Mouse (Mus musculus): ENCODE results near the gene Rps27.
"Not testable (repeated sequence)": the region's sequence is repeated elsewhere in the genome, so short reads cannot be mapped to it uniquely, and the experiment has no call there.

Rps27 gene

DNA sequence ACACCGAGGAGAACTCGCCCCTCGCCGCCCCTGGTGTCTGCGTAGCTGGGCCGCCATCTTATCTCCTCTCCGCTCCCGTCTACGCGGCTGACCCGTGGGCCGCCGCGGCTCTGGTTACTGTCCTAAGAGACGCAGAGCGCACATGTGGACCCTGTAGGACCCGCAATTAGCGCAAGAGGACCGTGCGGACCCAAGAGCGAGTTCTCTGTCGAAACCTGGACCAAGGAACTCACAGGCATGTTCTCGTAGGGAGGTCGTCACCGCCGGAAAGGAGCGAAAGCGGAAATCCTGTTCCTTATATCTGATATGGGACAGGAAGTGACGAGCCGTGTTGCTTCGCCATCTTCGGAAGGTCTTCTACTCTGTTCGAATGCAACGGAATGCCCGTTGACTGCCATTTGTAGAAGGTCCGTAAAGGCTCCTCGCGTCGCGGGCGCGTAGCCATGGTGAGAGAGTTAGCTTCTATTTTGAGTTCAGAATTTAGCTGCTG, at the start of gene Rps27, which contains the start of gene Rab13:
Gene Rps27 (minus strand): TSS at position 275 of the 490 bp plus-strand sequence.
Gene Rab13 (plus strand): TSS at position 319 of the 490 bp plus-strand sequence.
- DNase-seq, result peak; percentile 81 to 90

DNA sequence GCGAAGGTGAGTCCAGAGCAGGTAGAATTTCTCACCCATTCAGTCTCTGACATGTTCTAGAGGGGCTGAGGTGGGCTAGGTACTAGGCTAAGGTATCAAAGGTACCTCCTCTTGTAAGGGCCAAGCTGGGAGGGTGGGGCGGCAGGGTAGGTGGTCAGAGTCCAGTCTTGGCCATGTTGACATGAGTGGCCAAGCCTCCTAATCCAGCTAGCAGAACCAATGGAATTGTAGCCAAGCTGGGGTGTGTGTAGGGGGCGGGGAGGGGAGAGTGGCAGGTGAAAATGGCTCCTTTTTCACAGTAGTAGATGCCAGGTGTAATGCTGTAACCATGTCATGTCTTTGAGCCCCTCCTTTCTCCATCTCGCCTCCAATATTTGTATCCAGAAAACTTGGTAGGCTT, 45.1 kb upstream of the Rps27 start:
- no peak for DNase-seq

DNA sequence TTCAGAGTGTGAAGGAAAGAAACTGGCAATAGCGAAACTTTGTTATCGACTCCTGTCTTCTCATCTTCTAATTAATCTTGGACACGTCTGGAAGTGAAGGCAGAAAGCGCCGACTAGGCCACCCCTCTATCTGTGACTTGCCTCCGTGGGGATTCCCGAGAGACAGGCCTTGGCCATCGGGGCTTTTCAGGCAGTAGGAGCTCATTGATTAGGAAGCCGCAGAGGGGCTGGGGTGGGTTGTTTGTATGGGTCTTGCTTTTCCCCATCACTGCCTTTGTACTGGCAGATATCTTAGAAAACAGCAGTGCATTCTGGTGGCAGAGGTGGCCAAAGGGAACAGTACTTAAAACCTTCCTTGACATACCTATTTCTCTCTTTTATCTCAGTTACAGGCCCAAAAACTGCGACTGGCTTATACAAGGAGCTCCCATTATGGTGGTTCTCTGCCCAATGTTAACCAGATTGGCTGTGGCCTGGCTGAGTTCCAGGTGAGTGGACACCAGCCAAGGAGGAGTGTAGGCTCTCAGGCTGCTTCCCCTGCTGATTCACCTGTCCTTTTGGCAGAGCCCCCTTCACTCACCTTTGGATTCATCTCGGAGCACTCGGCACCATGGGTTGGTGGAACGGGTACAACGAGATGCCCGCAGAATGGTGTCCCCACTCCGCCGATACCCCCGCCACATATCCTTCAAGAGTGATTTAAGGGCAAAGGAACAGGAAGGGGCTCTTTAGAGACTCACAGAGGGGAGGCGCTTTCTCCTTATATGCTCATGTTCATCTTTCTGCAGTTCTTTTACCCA, 43.5 kb upstream of the Rps27 start:
- DNase-seq, result peak; percentile 98

DNA sequence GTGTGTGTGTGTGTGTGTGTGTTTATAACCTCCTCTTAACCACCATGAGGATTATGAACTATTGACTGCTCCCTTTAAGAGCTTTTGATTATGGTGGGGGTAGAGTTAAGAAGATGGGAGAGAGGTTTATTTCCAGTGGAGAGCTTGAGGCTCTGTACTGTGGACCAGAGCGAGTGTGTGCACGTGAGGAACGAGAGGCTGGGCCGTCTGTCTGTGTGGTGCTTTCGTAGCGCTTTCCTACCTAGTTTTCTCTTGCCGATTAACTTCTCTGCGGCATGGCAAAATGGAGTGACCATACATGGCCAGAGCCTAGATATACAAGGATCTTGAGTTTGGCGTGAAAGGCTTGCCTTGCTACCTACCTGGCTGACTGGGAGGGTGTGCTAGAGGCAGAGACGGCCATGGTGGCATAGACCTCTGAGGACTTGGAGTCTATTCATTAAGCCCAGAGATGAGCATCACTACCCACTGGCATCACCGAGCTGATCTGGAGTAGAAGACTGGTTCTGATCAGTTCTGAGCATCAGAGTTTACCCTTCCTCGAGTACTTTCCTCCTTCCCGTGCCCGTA, 42.4 kb upstream of the Rps27 start:
- DNase-seq, result no peak

GRCm38 (mm10) chr3:90255194-90255565, 41.7 kb upstream of the Rps27 start:
- no peak for DNase-seq

DNA sequence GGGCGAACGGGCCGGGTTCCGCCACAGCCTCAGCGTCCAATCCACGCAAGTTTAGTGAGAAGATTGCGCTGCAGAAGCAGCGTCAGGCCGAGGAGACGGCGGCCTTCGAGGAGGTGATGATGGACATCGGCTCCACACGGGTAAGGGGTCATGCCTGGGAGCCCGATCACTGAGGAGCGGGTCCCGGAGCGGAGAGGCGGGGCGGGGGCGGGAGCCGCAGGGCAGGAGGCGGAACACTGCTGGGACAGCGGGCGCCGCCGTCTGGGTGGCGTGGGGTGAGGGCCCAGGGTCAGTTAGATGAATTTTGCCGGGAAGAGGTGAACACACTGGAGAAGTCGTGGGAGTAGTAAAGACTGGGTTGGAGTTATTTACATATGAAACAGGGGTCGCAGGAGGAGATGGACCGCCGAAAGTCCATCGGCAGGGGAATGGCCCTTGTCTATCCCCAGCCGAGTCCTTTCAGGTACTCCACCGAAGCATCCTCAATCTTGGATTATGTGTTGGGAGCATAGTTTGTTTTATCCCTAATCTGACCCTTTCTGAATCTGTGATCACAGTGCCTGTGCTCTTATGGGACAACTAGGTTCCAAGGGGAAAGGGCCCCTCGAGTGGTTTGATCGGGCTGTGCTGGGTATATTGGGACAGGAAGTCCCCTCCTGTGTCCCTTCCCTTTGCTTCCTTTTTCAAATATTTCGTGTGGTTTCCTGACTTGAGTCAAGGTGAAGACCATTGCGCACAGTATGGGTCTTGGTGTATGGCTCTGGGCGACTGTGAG, 41.2 kb upstream of the Rps27 start:
- DNase-seq, result no peak

DNA sequence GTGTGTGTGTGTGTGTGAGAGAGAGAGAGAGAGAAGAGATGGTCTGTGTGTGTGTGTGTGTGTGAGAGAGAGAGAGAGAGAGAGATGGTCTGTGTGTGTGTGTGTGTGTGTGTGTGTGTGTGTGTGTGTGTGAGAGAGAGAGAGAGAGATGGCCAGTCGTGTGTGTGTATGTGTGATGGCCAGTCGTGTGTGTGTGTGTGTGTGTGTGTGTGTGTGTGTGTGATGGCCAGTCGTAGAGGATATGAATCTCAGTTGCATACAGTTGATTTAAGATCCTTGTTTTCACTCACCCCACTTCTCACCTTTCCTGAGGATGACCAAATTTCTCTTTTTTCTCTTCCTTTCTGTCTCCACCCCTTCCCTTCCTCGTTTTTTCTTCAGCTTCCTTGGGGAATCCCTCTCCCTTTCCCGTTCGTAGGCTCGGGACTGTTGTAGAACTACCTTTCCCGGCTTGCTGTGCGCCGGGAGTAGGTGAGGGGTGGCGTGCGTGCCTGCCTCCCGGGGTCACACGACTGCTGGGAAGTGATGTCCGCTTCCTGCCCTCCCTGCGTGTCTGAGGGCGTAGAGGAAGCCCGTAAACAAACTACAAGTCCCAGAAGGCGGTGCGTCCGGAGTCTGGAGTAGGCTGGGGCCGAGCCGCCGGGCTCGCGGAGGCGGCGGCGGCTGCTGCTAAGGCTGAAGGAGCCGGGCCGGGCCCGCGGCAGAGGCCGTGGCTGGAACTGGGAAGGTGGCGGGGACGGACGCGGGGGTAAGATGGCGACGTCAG, 40.4 kb upstream of the Rps27 start, which contains the start of gene Crtc2:
Gene Crtc2 (plus strand): TSS at position 511 of the 766 bp plus-strand sequence.
- peak; percentile 94 to 95 for DNase-seq

DNA sequence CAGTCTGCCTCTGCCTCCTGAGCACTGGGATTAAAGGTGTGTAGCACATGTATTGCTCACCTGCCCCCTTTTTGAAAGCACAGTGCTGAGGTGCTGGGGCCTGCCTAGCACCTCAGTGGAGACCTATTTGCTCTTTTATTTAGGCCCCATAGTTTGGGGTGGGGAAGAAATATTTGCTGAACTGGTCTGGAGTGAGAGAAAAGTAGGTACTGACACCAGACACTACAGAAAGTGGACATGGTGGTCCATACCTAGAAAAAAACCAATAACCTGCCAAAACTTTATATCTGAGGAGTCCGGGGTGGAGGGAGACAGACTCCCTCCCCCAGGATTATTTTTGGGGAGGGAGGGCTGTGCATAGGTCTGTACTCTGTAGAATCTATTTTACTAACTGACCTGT, 39.7 kb upstream of the Rps27 start:
- DNase-seq, result not testable (repeated sequence)

DNA sequence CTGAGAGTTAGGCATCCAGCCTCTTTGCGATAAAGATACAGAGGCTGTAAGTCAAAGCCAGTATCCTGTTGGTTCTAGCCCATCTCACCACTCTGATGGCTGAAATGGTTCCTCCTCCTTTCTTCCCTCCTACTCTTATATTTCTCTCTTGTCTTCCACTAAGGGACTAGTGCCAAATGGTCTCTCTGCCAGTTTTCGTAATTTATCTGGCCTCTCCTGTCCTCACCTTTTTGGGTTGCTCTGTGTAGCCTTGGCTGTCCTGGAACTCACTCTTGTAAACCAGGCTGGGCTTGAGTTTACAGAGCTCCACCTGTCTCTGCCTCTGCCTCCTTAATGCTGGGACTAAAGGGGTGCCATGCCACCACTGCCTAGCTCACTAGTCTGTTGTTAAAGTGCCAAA, 39.2 kb upstream of the Rps27 start:
- DNase-seq, result not testable (repeated sequence)

GRCm38 (mm10) chr3:90251731-90252226, 38.3 kb upstream of the Rps27 start:
- not testable (repeated sequence) for DNase-seq

GRCm38 (mm10) chr3:90250791-90251190, 37.3 kb upstream of the Rps27 start:
- DNase-seq, result no peak

- DNase-seq, result no peak
Observed at GRCm38 (mm10) chr3:90248746-90249100, 35.3 kb upstream of the Rps27 start.

DNA sequence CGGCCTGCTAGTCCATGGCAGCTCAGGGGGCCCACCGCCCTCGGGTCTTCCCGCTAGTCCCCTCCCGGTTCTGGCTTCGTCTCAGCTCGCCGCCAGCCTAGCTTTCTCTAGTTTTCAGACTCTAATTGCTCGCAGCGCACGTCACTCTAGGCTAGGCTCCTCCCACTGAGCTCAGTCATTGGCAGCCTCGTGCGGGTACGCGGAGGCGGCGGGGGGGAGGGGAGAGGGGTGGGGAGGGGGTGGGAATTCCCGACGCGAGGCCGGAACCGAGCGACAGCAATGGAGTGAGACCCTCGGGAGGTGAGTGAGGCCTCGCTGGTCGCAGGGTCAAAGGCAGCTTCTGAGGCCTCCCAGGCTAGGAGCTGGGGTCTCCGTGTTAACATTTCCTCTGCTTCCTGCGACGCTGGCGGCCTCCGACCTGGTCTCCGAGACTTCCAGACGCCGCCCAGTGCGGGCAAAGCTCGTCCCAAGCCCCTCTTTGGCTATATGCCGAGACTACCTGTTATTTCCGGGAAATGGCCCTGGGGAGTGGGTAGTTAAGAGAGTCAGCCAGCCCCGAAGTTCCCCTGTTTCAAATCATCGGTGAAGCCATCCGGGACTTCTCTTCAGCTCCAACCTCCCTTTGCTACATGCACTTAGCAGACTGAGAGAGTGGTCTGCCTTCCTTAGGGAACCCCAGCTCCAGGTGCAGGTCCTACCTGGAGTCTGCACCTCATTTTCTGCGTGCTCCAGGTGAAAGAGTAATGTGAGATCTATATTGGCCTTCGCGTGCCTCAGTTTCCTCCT, 34.7 kb upstream of the Rps27 start, which contains the start of gene Slc39a1:
Gene Slc39a1 (plus strand): TSS at position 213 of the 786 bp plus-strand sequence.
- peak; percentile 89 to 91 for DNase-seq

GRCm38 (mm10) chr3:90247630-90247959, 34.1 kb upstream of the Rps27 start:
- no peak for DNase-seq

- no peak for DNase-seq
Observed at GRCm38 (mm10) chr3:90245406-90245805, 32.0 kb upstream of the Rps27 start.

DNA sequence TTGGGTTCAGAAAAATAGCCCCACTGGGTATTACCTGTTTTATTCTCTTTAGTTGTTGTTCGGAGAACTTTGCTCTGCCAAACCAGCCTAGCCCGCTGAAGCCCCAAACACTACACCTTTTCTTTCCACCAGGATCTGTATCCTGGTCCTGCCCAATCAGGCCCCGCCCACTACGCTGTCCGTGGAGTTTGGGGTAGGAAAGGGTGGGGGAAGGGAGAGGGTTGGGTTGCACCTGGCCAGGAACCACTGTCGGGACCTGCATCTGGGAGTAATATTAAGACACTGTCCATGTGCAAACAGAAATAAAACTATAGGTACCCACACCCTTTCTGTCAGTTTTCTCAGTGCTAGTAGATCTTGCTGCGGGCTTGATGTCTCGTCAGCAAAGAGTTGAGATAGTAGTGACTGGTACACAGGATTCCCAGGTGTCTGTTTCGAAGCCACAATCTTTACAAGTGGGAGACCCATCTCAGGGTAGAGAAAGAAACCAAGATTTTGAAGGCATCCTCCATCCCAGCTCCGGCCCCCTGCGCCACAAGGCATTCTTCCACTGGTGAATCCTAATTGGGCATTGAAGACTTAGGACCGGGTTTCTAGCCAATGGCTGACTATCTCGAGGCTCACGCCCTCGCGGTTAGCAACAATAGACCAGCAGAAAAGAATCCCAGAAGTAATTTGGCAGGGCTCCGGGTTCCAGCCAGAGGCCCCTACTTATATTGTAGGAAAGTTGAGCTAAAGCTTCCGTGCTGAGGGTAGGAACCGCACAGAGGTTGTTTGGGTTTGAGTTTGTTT, 29.7 kb upstream of the Rps27 start, which contains the start of gene Creb3l4:
Gene Creb3l4 (minus strand): TSS at position 529 of the 792 bp plus-strand sequence.
- no peak for DNase-seq

- no peak for DNase-seq
Observed at GRCm38 (mm10) chr3:90241669-90242358, 28.4 kb upstream of the Rps27 start.

DNA sequence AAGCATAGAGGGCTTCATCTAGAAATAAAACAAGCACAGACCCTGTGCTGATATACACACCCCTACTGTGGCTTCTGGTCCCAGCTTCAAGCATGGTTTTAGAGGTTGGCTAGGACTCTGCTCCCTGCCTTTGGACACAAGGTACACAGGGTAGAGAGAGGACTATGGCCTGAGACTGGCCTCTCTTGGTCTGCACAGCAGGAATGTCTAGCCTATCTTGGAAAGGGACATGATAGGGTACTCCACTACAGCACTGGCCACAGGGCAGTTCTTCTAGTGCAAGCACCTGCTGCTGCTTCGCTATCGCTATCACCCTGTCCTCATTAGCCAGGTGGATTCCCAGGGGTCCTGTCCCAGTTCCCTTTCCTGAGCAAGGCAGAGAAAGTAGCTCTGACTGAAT, 27.8 kb upstream of the Rps27 start:
- DNase-seq, result no peak

DNA sequence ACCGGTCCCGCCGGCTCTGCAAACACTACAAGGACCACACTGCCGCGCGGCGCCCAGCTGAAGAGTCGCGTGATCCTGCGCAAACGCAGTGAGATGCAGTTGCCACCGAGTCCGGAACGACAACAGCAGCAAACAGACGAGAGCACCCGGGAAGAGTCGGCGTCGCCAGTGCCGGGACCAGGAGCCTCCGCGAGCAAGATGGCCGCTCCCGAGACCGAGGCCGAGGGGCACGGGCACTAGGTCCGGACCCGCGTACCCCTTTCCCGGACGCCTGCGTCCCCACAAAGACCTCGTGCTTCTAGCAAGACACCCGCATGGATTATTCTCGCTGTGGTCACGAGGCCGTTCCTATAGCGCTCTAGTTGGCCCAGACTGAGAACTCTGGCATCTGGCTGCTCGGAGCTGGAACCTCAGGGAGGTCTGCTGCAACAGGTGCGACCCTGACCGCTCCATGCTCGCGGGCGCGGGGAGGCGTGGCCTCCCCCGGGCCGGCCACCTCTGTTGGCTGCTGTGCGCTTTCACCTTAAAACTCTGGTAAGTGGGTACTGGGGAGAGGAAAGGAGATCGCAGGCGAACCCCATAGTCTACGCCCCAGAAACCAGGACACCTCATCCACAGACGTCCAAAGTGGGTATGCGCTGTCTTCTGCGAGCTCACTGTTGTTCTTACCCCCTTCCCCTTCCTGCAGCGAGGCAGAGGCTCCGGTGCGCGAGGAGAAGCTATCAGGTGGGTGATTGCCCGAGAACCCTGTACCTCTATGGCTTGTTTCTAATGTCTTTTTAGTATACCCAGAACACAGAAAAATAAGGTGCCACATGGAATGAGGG, 18.3 kb upstream of the Rps27 start, which contains the start of gene Jtb:
Gene Jtb (plus strand): TSS at position 91 of the 827 bp plus-strand sequence.
- peak; percentile 93 to 94 for DNase-seq

Measured in cerebellum, postnatal 36 days (tissue).